Mouse (Mus musculus): ENCODE data around the gene Dlst. TPM values are rescaled to one million over a fixed set of nuclear protein-coding genes. Genes with fewer than 3 reads are reported as not detected.
A peak's percentile ranks its signal among the peaks of the same experiment; 100 is the strongest.

Dlst gene
- 113 and 115 TPM in 2 replicates for polyA plus RNA-seq (2015; fragmentation: Nextera tagmentation; extraction: Ambion mirVana)

DNA sequence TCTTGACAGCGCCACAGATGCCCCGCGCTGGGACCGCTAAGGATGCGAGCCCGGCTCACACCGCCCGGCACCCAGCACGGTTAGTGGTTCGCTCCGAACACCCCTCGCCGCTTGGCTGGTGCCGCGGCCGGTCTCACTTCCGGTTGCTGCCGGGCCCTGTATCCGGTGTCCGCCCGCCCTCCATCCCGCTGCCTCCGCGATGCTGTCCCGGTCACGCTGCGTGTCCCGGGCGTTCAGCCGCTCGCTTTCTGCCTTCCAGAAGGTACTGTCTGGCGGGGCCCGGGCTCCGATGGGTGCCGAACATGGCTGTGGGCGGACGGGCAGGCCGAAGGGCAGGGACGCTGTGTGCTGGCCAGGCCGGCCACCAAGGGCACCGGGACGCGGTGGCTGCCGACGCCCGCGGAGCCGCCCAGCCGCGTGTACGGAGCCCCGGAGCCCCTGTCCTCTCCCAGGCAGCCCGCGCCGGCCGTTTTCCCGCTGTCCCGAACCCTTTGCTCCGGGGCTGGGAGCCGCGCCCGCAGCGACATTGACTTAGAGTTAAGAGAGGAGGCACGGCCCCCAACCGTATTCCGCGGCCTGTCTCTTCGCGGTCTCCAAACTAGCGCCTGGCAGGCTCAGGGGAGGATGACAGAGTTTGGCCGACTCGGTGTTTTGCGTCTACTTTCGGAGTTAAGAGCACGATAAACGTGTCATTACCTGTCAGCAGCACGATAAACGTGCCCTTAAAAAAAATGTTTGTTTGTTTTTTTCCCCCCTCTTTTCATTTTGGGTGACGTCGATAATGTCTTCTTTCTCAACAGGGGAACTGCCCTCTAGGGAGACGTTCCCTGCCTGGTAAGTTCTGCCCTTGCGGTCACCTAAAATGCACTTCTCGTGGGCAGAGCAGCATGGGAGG lies at the start of gene Dlst, which contains the start of gene Prox2:
Gene Dlst (plus strand): TSS at position 136 of the 895 bp plus-strand sequence.
Gene Prox2 (minus strand): TSS at position 62 of the 895 bp plus-strand sequence.
- peaks cover 6% of the 10 kb centered on the region; the same call in 1 of the 2 replicates for H3K36me3 ChIP-seq
- peak; percentile 97 for ATAC-seq (ENCODE audit: low FRiP score, low read depth)
- peaks cover 29% of the 10 kb centered on the region for H3K4me1 ChIP-seq (replicated peaks)
- H3K4me2 ChIP-seq, result peak within 1 kb of the TSS; percentile 72
- no peaks in the 10 kb centered on the region for H3K27me3 ChIP-seq
- peak within 1 kb of the TSS; percentile 89 for H3K4me3 ChIP-seq
- H3K9ac ChIP-seq, result peak within 1 kb of the TSS; percentile 93
- peak within 1 kb of the TSS; percentile 86 for H3K27ac ChIP-seq (replicated peaks)
- under 1% methylated on average over 76 of the region's 83 CpGs for WGBS
- H3K9me3 ChIP-seq, result no peaks in the 10 kb centered on the region

DNA sequence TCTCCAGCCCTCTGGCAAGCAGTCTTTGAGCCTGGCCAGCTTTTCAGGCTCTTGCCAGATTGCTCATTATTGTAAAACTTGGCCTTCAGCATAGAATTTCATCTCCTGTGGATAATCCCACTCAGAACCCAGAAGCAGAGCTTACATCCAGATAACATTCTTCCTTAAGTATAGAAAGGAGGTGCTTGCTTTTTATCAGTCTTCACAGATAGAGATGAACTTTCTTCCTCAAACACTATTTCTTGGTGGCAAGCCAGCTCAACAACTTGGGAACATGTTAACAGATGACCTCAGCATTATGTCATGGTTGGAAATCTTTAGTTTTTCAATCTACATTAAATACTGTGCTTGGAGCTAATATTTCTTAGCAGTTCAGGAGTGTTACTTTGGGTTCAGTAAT lies 39.6 kb upstream of the Dlst start:
- Histone ChIP-seq H3K27me3 (no peaks in the 10 kb centered on the region), H3K9me3 (no peaks in the 10 kb centered on the region), H3K4me3 (no peak overlapping the region), H3K36me3 (peaks cover 51% of the 10 kb centered on the region), H3K27ac (replicated peaks) (no peak overlapping the region), H3K9ac (no peak overlapping the region), H3K4me2 (no peak overlapping the region), H3K4me1 (replicated peaks) (no peaks in the 10 kb centered on the region)
- no peak for ATAC-seq (ENCODE audit: low FRiP score, low read depth)

DNA sequence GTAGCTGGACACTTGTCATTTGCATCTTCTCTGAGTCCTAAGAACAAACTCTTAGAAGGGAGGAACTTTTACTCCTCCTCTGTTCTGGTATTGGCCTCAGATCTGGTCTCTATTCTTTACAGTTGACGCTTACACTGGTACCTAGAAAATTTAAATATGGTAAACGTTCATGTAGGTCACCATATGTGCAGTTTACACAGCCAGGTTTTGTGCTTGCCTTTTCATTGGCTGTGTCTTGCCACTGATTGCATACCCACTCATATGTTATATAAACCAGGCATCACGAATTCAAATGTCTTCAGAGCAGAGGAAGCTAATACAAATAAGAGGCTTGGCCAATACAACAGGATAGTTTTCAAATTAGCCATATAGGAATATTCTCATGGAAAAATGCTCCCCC lies 33.5 kb upstream of the Dlst start:
- Histone ChIP-seq H3K27me3 (no peaks in the 10 kb centered on the region), H3K4me1 (replicated peaks) (no peaks in the 10 kb centered on the region), H3K27ac (replicated peaks) (no peak overlapping the region), H3K4me2 (no peak overlapping the region), H3K36me3 (peaks cover 17% of the 10 kb centered on the region), H3K4me3 (no peak overlapping the region), H3K9me3 (no peaks in the 10 kb centered on the region), H3K9ac (no peak overlapping the region)
- 90% methylated on average over 3 of the region's 3 CpGs for WGBS
- ATAC-seq (ENCODE audit: low FRiP score, low read depth), result no peak

DNA sequence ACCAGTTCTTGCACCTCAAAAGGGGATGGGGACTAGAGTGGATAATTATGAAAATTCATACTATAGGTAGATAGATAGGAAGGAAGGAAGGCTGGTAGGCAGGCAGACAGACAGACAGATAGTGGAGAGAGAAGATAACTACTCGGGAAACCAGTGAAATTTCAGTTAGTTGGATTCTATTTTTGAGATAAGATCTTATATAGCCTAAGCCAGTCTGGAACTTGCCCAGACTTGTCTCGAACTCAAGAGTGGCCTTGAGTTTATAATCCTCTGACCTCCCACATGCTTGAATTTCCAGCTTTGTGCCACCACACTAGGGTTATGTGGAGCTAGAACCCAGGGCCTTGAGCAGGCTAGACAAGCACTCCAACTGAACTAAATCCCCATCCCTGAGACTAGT lies 26.4 kb upstream of the Dlst start:
- H3K4me1 ChIP-seq (replicated peaks), result no peaks in the 10 kb centered on the region
- H3K9me3 ChIP-seq, result no peaks in the 10 kb centered on the region
- WGBS, result 90% methylated on average over 2 of the region's 2 CpGs
- no peak for ATAC-seq (ENCODE audit: low FRiP score, low read depth)
- no peak overlapping the region for H3K4me2 ChIP-seq
- no peaks in the 10 kb centered on the region for H3K27me3 ChIP-seq
- H3K27ac ChIP-seq (replicated peaks), result no peak overlapping the region
- H3K36me3 ChIP-seq, result peaks cover 20% of the 10 kb centered on the region
- H3K4me3 ChIP-seq, result no peak overlapping the region
- no peak overlapping the region for H3K9ac ChIP-seq

DNA sequence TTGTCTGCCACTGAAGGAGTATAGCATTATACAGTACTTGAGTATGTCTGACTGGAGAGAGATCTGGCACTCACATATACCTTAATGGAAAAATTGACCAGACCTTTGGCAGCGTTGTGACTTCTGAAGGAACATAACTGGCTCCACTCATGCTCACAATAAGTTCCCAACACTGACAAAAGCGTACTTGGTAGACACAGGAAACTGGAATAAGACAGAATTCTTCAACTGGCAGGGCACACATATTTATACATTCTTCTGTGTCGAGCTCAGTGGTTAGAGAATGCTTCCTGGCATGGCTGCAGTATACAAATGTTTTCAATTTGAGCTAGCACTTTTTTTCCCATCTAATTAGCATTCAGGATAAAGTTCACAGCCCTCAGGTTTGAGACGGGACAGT lies 25.7 kb upstream of the Dlst start:
- Histone ChIP-seq H3K9ac (no peak overlapping the region), H3K4me2 (no peak overlapping the region), H3K4me1 (replicated peaks) (no peaks in the 10 kb centered on the region), H3K27ac (replicated peaks) (no peak overlapping the region), H3K36me3 (peaks cover 23% of the 10 kb centered on the region), H3K27me3 (no peaks in the 10 kb centered on the region), H3K4me3 (no peak overlapping the region), H3K9me3 (no peaks in the 10 kb centered on the region)
- ATAC-seq (ENCODE audit: low FRiP score, low read depth), result no peak
- 92% methylated on average over 4 of the region's 4 CpGs for WGBS

DNA sequence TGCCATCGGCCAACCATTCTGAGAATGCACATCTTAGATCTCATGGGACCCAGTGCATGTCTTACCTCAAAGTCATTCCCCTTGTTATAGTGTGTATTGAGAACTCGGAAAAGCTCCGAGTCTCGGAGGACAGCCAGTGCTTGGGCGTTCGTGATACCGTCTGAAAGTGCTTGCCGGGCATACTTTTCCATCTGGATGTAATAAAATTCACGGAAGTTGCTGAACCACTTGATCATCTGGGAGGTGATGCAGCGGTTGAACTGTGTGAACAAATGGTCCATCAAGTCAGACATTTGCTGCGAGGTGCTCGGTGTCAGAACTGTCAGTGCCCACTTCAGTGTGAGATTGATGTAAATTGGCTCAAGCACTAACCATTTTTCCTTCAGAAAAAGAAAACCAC lies 22.8 kb upstream of the Dlst start:
- ATAC-seq (ENCODE audit: low FRiP score, low read depth), result no peak
- Histone ChIP-seq H3K27ac (replicated peaks) (no peak overlapping the region), H3K9me3 (no peaks in the 10 kb centered on the region), H3K4me2 (no peak overlapping the region), H3K4me1 (replicated peaks) (no peaks in the 10 kb centered on the region), H3K9ac (no peak overlapping the region), H3K27me3 (no peaks in the 10 kb centered on the region), H3K4me3 (no peak overlapping the region), H3K36me3 (peaks cover 23% of the 10 kb centered on the region)
- WGBS, result 95% methylated on average over 12 of the region's 12 CpGs

DNA sequence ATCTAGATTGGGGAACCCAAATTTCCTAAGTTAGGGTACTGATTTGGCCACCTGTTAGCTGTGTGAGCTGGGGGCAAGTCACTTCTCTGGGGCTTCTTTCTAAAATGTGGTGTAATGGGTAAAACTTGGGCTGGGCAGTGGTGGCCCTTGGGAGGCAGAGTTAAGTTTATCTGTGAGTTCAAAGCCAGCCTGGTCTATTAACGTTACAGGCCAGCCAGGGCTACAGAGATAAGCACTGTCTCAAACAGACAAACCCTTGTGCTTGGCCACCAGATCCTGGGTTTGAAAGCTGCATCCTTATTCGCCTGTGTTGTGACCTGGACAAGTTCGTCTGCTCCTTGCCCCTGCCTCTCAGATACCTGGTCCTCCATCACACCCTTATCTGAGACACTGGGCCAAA lies 19.4 kb upstream of the Dlst start:
- Histone ChIP-seq H3K4me3 (no peak overlapping the region), H3K4me2 (no peak overlapping the region), H3K9ac (no peak overlapping the region), H3K4me1 (replicated peaks) (peaks cover 6% of the 10 kb centered on the region; the same call in 1 of the 2 replicates), H3K27me3 (no peaks in the 10 kb centered on the region), H3K36me3 (peaks cover 23% of the 10 kb centered on the region), H3K27ac (replicated peaks) (no peak overlapping the region), H3K9me3 (no peaks in the 10 kb centered on the region)
- no peak for ATAC-seq (ENCODE audit: low FRiP score, low read depth)
- WGBS, result 83% methylated on average over 3 of the region's 3 CpGs

DNA sequence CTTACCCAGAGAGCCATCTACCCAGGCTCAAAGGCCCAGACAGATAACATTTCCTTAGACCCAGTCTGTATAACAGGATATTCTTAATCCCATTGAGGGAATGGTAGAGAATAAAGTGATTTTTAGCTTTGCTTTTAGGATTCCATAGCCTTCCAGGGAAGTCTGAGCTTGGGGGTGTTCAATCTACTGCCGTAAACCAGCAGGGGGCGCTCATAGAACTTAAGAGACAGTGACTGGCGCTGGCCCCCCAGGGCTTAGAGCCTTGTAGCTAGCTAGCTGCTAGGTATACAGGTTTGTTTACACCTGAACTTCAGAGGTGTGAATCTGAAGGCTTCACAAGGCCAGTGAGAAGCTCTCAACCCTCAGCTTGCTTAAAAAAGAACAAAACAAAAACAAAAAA lies 18.4 kb upstream of the Dlst start:
- Histone ChIP-seq H3K4me3 (no peak overlapping the region), H3K9ac (no peak overlapping the region), H3K27ac (replicated peaks) (no peak overlapping the region), H3K36me3 (peaks cover 22% of the 10 kb centered on the region), H3K4me2 (no peak overlapping the region), H3K27me3 (no peaks in the 10 kb centered on the region), H3K9me3 (no peaks in the 10 kb centered on the region), H3K4me1 (replicated peaks) (peaks cover 6% of the 10 kb centered on the region; the same call in 1 of the 2 replicates)
- no peak for ATAC-seq (ENCODE audit: low FRiP score, low read depth)
- 7% methylated on average over 3 of the region's 3 CpGs for WGBS

DNA sequence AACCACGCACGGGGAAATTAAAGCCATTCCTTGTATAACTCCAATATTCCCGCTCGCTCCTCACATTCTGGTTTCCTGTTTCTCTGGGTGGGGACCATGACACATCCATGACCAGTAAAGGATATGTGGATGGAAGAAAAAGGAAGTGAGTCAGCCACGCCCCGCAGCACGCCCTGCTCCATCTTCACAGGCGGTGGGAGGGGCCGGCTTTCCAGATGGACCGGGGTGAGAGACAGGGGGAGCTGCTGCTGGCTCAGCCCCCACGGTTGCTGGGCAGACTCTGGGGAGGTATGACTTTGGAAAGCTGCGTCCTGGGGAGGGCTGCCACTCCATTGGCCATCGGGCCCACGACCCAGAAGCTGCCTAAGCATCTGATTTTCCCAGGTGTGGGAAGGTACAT lies 16.6 kb upstream of the Dlst start:
- no peaks in the 10 kb centered on the region for H3K27me3 ChIP-seq
- no peak overlapping the region for H3K4me2 ChIP-seq
- H3K36me3 ChIP-seq, result peaks cover 5% of the 10 kb centered on the region; the same call in 1 of the 2 replicates
- 37% methylated on average over 14 of the region's 14 CpGs for WGBS
- peaks cover 6% of the 10 kb centered on the region; the same call in 1 of the 2 replicates for H3K4me1 ChIP-seq (replicated peaks)
- ATAC-seq (ENCODE audit: low FRiP score, low read depth), result no peak
- no peak overlapping the region for H3K4me3 ChIP-seq
- no peak overlapping the region for H3K27ac ChIP-seq (replicated peaks)
- H3K9ac ChIP-seq, result no peak overlapping the region
- no peaks in the 10 kb centered on the region for H3K9me3 ChIP-seq

DNA sequence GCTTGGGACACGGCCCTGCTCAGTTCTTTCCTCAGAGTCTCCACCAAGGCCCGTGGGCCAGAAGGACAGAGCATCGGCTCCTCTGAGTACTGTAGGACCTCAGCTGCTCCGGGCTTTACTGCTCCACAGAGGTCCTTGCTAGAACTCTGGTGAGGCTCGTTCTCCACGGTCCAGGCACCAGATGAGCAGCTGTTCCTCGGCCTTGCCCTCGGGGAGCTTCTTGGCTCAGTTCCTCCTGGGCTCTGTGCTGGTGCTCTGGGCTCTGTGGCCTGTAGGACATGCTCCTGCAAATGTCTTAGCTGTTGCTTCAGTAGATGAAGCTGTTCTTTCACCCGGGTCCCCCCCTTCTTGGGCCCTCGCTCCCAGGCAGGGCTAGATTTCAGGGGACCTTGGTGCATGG lies 15.9 kb upstream of the Dlst start:
- ATAC-seq (ENCODE audit: low FRiP score, low read depth), result no peak
- Histone ChIP-seq H3K4me3 (no peak overlapping the region), H3K36me3 (no peaks in the 10 kb centered on the region), H3K4me2 (no peak overlapping the region), H3K9me3 (no peaks in the 10 kb centered on the region), H3K9ac (no peak overlapping the region), H3K27ac (replicated peaks) (no peak overlapping the region), H3K27me3 (no peaks in the 10 kb centered on the region), H3K4me1 (replicated peaks) (peaks cover 6% of the 10 kb centered on the region; the same call in 1 of the 2 replicates)
- WGBS, result 71% methylated on average over 10 of the region's 10 CpGs

DNA sequence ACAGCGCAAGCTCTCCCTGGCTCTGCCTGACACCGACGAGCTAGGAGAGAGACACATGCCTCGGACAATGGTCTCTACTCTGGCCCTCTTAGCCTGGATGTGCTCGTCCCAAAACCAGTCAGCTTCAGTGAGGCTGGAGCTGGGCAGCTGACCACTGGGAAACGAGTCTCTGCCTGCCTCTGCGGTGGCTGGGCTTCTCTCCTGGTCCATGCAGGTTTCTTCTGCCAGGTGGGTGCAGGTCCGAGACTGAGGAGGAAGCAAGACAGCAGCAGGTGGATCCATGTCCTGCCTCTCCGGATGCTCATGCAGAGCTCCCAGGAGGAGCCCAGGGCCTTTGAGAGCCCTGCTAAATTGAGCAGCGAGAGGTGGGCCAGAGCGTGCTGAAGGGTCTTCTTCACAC lies 15.5 kb upstream of the Dlst start:
- no peaks in the 10 kb centered on the region for H3K27me3 ChIP-seq
- 87% methylated on average over 11 of the region's 11 CpGs for WGBS
- H3K4me1 ChIP-seq (replicated peaks), result peaks cover 6% of the 10 kb centered on the region; the same call in 1 of the 2 replicates
- H3K4me2 ChIP-seq, result no peak overlapping the region
- no peaks in the 10 kb centered on the region for H3K9me3 ChIP-seq
- H3K9ac ChIP-seq, result no peak overlapping the region
- H3K4me3 ChIP-seq, result no peak overlapping the region
- no peak for ATAC-seq (ENCODE audit: low FRiP score, low read depth)
- no peaks in the 10 kb centered on the region for H3K36me3 ChIP-seq
- no peak overlapping the region for H3K27ac ChIP-seq (replicated peaks)

DNA sequence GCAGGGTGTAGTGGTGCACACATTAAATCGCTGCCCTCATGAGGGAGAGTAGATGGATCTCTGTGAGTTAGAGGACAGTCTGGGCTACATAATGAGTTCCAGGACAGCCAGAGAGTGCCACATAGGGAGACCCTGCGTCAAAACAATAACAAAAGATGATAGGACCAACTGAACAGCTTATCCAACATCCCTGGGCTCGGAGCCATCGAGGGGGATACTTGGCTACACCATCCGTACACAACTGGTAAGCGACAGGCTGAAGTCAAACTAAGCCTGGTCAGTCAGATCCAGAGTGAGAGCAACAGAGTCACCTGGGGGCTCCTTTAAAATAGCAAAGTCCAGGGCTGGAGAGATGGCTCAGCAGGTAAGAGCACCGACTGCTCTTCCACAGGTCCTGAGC lies 14.8 kb upstream of the Dlst start:
- Histone ChIP-seq H3K4me2 (no peak overlapping the region), H3K9me3 (no peaks in the 10 kb centered on the region), H3K4me3 (no peak overlapping the region), H3K27ac (replicated peaks) (no peak overlapping the region), H3K27me3 (no peaks in the 10 kb centered on the region), H3K9ac (no peak overlapping the region), H3K4me1 (replicated peaks) (peaks cover 6% of the 10 kb centered on the region; the same call in 1 of the 2 replicates), H3K36me3 (no peaks in the 10 kb centered on the region)
- ATAC-seq (ENCODE audit: low FRiP score, low read depth), result no peak
- WGBS, result 81% methylated on average over 7 of the region's 7 CpGs
